Mouse (Mus musculus) forebrain, embryonic 13.5 days (tissue): ENCODE results near the gene Abcg8. TPM values are rescaled to one million over a fixed set of nuclear protein-coding genes. Genes with fewer than 3 reads are reported as not detected.

Experiments used
- ATAC-seq: fragments of 200-750 bp; cut with Nextera tagmentation; 2 replicates; pipeline ENCODE4 v1.8.0; 2017
- H3K27ac ChIP-seq: fragments of 300-500 bp; sonication (generic); 2 replicates; pipeline ENCODE4 v1.5.1; 2015; ENCODE audit warnings: inconsistent platforms, mild to moderate bottlenecking, moderate library complexity
- H3K27me3 ChIP-seq: fragments of 300-500 bp; sonication (generic); 2 replicates; pipeline ENCODE4 v1.6.1; 2015; ENCODE audit warnings: mild to moderate bottlenecking, inconsistent platforms
- H3K36me3 ChIP-seq: fragments of 300-500 bp; sonication (generic); 2 replicates; pipeline ENCODE4 v1.6.1; 2015; ENCODE audit warnings: mild to moderate bottlenecking, inconsistent platforms; ENCODE audit not compliant: poor library complexity, severe bottlenecking
- H3K4me1 ChIP-seq: fragments of 300-500 bp; sonication (generic); 2 replicates; pipeline ENCODE4 v1.6.1; 2015; ENCODE audit warnings: inconsistent platforms
- H3K4me2 ChIP-seq: fragments of 300-500 bp; sonication (generic); 2 replicates; pipeline ENCODE4 v1.6.1; 2015; ENCODE audit warnings: inconsistent platforms, mild to moderate bottlenecking, moderate library complexity
- H3K4me3 ChIP-seq: fragments of 300-500 bp; sonication (generic); 2 replicates; pipeline ENCODE4 v1.5.1; 2015; ENCODE audit warnings: mild to moderate bottlenecking, inconsistent platforms
- H3K9ac ChIP-seq: fragments of 300-500 bp; sonication (generic); 2 replicates; pipeline ENCODE4 v1.6.1; 2015; ENCODE audit warnings: mild to moderate bottlenecking, inconsistent platforms
- H3K9me3 ChIP-seq: fragments of 300-500 bp; sonication (generic); replicated peaks from 2 replicates; pipeline ENCODE4 v1.6.1; 2016; ENCODE audit warnings: inconsistent platforms
- WGBS: fragments of 180-500 bp; shearing (Covaris S2); methylation state at CpG from one replicate; pipeline ENCODE4 v1.1.7; 2015; 5-methylcytosine and 5-hydroxymethylcytosine counted together
- polyA plus RNA-seq: library from polyadenylated mRNA; unstranded; fragments of >200 nt; fragmentation: Nextera tagmentation; extraction: Ambion mirVana; gene quantifications from 2 replicates; pipeline ENCODE4 v1.2.1, GENCODE M21; 2015

Gene Abcg8
- polyA plus RNA-seq, 1 experiment from 2014 or later: 0.09 TPM

DNA sequence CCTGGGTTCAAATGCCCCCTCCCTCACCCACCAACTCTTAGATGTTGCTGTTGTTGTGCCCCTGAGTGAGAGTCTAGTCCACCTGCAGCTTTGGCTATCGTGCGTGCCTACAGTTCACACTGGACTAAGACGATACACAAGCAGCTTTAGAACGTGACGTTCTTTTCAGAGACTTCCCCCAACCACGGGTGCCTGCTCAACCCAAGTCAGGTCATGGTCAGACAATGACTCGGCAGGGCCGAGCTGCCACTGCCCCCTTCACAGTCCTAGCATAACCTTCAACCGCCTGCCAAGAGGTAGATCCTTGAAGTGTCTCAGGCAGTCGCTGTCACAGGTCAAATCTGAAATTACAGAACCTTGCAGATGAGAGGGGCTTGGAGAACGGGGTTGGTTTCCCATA, 12.7 kb downstream of the Abcg8 start:
- 91% methylated on average over 11 of the region's 11 CpGs for WGBS
- Histone ChIP-seq H3K27ac (no peak overlapping the region), H3K4me1 (no peaks in the 10 kb centered on the region), H3K36me3 (no peaks in the 10 kb centered on the region), H3K4me2 (no peak overlapping the region), H3K4me3 (no peak overlapping the region), H3K9ac (no peak overlapping the region), H3K27me3 (no peaks in the 10 kb centered on the region), H3K9me3 (no peaks in the 10 kb centered on the region)
- ATAC-seq: no peak

DNA sequence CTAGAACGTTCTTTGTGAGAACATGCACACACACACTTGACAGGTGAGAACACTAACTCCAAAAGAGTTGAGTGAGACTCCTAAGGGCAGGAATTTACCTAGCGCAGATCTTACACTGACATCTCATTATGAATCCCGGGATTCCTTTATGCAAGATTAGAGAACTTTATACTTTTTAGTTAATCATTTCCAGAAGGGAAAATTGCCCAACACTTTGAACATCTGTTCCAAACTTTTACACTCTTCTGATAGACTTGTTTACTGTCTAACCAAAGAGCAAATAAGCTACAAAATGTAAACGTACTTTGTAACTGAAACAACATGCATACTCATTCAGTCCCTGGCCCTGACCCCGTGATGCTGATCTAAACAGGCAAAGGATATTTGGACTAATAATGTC, 13.2 kb downstream of the Abcg8 start:
- Histone ChIP-seq H3K4me1 (no peaks in the 10 kb centered on the region), H3K9me3 (no peaks in the 10 kb centered on the region), H3K9ac (no peak overlapping the region), H3K36me3 (no peaks in the 10 kb centered on the region), H3K27me3 (no peaks in the 10 kb centered on the region), H3K4me3 (no peak overlapping the region), H3K27ac (no peak overlapping the region), H3K4me2 (no peak overlapping the region)
- no peak for ATAC-seq
- 89% methylated on average over 5 of the region's 5 CpGs for WGBS

DNA sequence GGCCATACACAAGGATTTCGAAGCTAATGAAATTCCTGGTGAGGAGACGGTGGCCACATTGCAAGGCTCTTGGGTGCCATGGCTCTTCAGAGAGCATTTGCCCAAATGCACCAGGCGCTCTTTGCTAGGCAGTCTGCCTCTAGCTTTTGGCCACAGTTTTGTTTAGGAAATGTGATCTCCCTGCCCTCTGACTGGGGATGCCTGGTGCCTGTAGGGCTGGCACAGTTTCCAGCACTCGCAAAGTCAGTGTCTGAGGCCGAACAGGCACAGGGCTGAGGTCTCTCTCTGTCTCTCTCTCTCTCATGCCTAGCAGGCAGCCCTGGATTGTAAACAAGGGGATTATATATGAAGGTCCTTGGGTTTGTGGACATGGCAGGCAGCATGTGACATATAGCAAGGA, 14.0 kb downstream of the Abcg8 start:
- H3K27ac ChIP-seq: no peak overlapping the region; the same call in 1 of the 2 replicates
- no peaks in the 10 kb centered on the region for H3K9me3 ChIP-seq
- no peak overlapping the region for H3K9ac ChIP-seq
- no peak overlapping the region for H3K4me2 ChIP-seq
- no peaks in the 10 kb centered on the region for H3K27me3 ChIP-seq
- no peak for ATAC-seq
- H3K4me1 ChIP-seq: no peaks in the 10 kb centered on the region
- H3K36me3 ChIP-seq: no peaks in the 10 kb centered on the region
- WGBS: 93% methylated on average over 5 of the region's 5 CpGs
- no peak overlapping the region for H3K4me3 ChIP-seq

DNA sequence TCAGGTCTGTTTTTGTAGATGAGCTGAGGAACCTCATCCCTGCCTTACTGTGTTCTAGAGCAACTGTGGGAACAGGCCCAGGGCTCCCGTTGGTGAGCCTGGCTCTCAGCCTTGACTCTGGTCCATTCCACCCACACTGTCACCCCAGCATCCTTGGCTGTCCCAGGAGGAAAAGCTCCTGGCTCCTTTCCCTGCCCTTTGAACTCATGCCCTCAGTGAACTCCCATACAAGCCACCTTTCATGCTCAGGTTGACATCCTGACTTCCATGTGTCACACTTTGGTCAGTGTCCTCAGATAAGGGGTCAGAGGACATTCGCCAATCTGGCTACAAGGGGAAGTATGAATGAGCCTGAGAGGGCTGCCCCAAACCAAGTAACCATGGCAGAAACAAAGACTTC, 17.6 kb downstream of the Abcg8 start:
- Histone ChIP-seq H3K4me2 (no peak overlapping the region), H3K36me3 (no peaks in the 10 kb centered on the region), H3K27ac (no peak overlapping the region), H3K9ac (no peak overlapping the region), H3K9me3 (no peaks in the 10 kb centered on the region), H3K27me3 (peaks cover 15% of the 10 kb centered on the region), H3K4me3 (no peak overlapping the region), H3K4me1 (no peaks in the 10 kb centered on the region)
- no peak for ATAC-seq
- 93% methylated on average over 2 of the region's 2 CpGs for WGBS

DNA sequence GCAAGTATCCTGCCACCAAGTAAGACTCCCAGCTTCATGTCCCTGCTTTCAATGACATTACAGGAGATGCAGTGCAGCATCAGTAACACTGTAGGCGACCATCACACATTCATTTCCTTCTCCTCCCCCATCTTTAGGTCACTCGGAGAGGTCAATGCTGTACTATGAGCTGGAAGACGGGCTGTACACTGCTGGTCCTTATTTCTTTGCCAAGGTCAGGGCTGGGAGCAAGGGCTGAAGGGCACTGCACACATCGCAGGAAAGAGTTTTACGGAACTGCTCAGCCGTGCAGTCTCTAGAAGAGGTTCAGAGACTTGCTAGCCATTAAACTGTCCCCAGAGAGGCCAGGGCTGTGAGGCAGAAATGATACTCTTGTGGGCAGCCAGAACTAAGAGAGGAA, 20.4 kb downstream of the Abcg8 start:
- WGBS: 71% methylated on average over 6 of the region's 6 CpGs
- no peaks in the 10 kb centered on the region for H3K36me3 ChIP-seq
- ATAC-seq: no peak
- no peak overlapping the region for H3K4me3 ChIP-seq
- H3K27ac ChIP-seq: no peak overlapping the region
- no peaks in the 10 kb centered on the region for H3K9me3 ChIP-seq
- H3K4me2 ChIP-seq: no peak overlapping the region
- no peaks in the 10 kb centered on the region for H3K4me1 ChIP-seq
- H3K27me3 ChIP-seq: peaks cover 15% of the 10 kb centered on the region
- no peak overlapping the region for H3K9ac ChIP-seq

DNA sequence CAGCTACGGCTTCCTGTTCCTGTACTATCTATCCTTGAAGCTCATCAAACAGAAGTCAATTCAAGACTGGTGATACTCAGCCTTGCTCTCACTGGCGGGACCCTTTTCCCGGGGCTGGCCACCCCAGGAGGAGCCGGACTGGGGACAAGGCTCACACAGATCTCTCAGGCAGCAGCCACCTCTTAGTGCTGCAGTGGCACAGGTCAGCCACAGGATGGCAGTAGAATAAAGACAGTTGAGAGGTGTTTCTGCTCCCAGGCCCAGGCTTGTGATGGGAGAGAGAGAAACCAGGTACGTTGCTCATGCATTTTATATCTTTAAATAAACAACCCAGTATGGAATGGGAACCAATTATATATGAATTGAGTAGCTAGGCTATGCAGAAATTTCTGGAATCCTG, 22.6 kb downstream of the Abcg8 start:
- no peaks in the 10 kb centered on the region for H3K36me3 ChIP-seq
- no peak overlapping the region for H3K9ac ChIP-seq
- no peak overlapping the region for H3K4me3 ChIP-seq
- H3K4me1 ChIP-seq: 0 out of 2 replicates have a peak, but pooled peaks cover 6% of the 10 kb centered on the region
- H3K27me3 ChIP-seq: peaks cover 15% of the 10 kb centered on the region
- no peaks in the 10 kb centered on the region for H3K9me3 ChIP-seq
- 21% methylated on average over 5 of the region's 5 CpGs for WGBS
- H3K4me2 ChIP-seq: no peak overlapping the region
- H3K27ac ChIP-seq: no peak overlapping the region
- ATAC-seq: peak; percentile 70

DNA sequence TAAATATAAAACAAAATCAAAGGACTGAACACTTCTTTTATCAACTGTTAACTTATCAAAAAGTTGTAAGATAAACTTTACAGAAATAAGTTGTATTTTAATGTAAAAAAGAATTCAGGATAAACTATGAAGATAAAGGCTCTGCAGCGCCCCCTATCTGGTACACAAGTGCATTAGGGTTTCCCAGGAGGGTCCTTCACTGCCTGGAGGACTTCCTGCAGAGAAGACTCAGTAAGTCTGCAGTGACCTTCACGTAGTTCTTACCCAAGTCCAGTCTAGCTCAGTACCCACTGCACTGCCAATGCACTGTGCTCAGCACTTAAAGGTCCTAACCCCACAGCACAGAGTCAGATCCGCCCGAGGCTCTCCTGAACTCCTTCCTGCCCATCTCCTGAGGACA, 31.3 kb downstream of the Abcg8 start:
- Histone ChIP-seq H3K9me3 (no peaks in the 10 kb centered on the region), H3K4me3 (no peak overlapping the region), H3K4me2 (no peak overlapping the region), H3K4me1 (peaks cover 32% of the 10 kb centered on the region), H3K27ac (no peak overlapping the region), H3K27me3 (peaks cover 17% of the 10 kb centered on the region), H3K9ac (no peak overlapping the region), H3K36me3 (peaks cover 31% of the 10 kb centered on the region; the same call in 1 of the 2 replicates)
- WGBS: 71% methylated on average over 4 of the region's 4 CpGs
- no peak for ATAC-seq

DNA sequence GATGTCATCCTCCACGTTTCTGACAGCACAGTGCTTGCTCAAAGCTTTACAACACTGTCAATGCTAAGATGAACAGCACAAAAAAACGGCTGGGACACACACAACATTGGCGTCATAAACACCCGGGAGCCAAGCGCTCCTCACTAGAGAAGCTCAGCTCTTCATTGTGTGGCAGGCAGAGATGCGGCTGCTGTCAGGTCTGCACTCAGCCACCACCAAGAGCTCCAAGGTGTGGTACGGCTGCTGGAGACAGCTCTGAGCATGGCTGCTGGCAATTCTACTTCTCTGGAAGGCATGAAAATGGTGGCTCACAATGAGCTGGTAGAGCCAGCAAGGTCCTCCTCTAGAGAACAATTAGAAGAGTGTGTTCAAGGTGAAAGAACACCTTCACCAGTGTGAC, 32.7 kb downstream of the Abcg8 start:
- Histone ChIP-seq H3K27ac (no peak overlapping the region), H3K4me2 (peak overlapping the region; percentile 36; the same call in 1 of the 2 replicates), H3K27me3 (peaks cover 17% of the 10 kb centered on the region), H3K4me3 (no peak overlapping the region), H3K9ac (no peak overlapping the region), H3K9me3 (no peaks in the 10 kb centered on the region), H3K36me3 (peaks cover 35% of the 10 kb centered on the region; the same call in 1 of the 2 replicates), H3K4me1 (peaks cover 30% of the 10 kb centered on the region)
- WGBS: 72% methylated on average over 7 of the region's 7 CpGs
- 0 out of 2 replicates have a peak, but pooled peaks have one; percentile 14 for ATAC-seq

DNA sequence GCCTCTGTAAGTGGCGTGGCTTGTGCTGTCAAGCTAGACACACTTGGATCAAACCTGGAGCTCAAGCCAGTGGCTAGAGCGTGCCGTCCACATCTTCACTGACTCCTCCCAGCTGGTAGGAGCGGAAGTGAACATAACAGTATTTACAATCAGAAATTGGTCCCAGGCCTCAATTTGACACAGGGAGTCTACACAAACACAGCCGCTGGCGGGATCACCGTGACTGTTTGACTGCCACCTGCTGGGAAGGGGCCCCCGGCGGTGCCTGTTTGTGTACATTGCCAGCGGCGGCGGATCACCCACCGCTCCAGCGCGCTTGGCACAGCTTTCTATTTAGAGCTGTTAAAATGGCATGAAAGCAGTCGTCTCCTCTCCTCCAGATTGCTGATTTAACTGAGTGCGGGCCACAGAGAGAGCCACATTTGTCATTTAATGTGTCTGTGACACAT, 33.3 kb downstream of the Abcg8 start:
- Histone ChIP-seq H3K36me3 (peaks cover 32% of the 10 kb centered on the region; the same call in 1 of the 2 replicates), H3K4me3 (no peak overlapping the region), H3K27ac (peak overlapping the region; percentile 59), H3K9me3 (no peaks in the 10 kb centered on the region), H3K4me2 (peak overlapping the region; percentile 36), H3K4me1 (peaks cover 34% of the 10 kb centered on the region), H3K27me3 (peaks cover 17% of the 10 kb centered on the region), H3K9ac (no peak overlapping the region)
- 23% methylated on average over 17 of the region's 17 CpGs for WGBS
- ATAC-seq: peak; percentile 54

DNA sequence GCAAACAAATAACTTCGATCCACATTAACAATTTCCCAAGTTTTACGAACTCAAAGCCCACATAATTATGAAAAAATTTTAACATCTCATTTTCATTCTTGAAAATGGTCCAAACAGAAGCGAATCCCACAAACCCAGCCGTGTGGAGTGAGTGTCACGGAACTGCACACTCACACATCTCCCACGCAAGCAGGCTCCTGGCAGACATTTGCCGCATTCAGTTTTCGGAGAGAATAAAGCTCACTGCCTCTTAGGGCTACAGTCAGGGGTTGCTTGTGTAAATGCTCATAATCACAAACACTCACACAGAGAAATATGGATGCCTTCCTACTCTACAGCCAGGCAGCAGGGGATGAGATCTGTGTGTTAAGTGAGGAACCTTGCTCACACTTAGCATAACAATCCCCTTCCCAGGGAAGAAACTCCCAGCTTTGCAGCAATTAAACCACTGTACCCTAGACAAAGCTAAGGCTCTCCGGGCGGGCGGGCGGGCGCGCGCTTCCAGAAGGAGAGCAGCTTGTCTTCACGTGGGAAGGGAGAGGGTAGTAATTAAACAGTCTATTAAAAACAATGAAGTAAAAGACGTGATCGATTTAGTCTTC, 37.6 kb downstream of the Abcg8 start:
- peak; percentile 53; the same call in 1 of the 2 replicates for ATAC-seq
- Histone ChIP-seq H3K27ac (no peak overlapping the region; the same call in 1 of the 2 replicates), H3K4me1 (peaks cover 50% of the 10 kb centered on the region), H3K9ac (peak overlapping the region; percentile 40; the same call in 1 of the 2 replicates), H3K4me3 (no peak overlapping the region), H3K9me3 (no peaks in the 10 kb centered on the region), H3K36me3 (peaks cover 16% of the 10 kb centered on the region; the same call in 1 of the 2 replicates), H3K4me2 (peak overlapping the region; percentile 14; the same call in 1 of the 2 replicates), H3K27me3 (peaks cover 8% of the 10 kb centered on the region)
- WGBS: 42% methylated on average over 18 of the region's 18 CpGs

DNA sequence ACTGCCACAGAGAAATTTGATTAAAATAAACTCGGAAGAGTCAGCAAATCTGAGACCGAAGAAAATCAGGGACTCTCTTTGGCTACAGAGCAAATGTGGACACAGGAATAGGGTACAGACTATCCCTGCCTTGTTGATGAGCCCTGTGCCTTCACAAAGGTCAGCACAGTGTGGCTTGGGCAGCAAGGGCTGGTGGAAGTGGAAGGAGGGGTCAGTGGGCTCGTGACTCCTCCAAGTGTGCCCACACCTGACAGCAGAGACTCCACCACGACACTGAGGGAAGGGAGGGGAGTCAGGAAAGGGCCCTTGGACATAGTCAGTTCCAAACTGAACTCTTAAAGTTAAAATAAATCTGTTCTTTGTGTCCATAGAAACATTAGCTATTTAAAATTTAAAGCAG, 38.8 kb downstream of the Abcg8 start:
- Histone ChIP-seq H3K27ac (peak overlapping the region; percentile 54), H3K9ac (no peak overlapping the region), H3K9me3 (no peaks in the 10 kb centered on the region), H3K4me3 (no peak overlapping the region), H3K27me3 (peaks cover 5% of the 10 kb centered on the region), H3K36me3 (peaks cover 13% of the 10 kb centered on the region; the same call in 1 of the 2 replicates), H3K4me1 (peaks cover 37% of the 10 kb centered on the region), H3K4me2 (no peak overlapping the region)
- WGBS: 47% methylated on average over 4 of the region's 4 CpGs
- no peak for ATAC-seq

DNA sequence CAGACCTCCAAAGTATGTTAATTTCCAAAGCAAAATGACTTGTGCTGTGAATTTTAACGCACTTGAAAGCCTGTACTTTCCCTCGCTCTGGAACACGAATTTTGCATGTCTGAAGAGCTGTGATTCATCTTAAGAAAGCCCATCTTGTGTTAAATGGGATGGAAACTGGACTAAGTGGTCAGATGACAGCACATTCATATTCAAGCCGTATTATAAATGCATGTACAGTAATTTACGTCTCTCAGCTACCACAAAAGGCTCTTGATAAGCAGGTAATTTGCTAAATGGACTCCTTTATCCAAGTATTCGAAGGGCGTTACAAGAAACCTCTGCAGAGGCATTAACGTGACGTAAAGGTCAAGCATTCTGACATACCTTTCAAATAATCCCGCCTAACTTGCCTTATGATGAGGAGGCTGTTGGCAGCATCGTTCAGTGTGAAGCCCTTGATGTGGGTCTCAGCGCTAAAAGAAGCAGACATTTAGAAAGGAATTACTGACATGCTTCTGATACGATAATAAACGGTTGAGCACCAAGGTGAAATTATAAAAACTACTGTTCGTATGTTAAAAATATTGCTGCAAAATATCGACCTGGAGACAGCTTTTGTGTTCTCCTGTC, 40.3 kb downstream of the Abcg8 start:
- peak overlapping the region; percentile 3; the same call in 1 of the 2 replicates for H3K9ac ChIP-seq
- H3K4me3 ChIP-seq: no peak overlapping the region
- H3K9me3 ChIP-seq: no peaks in the 10 kb centered on the region
- peak overlapping the region; percentile 16; the same call in 1 of the 2 replicates for H3K4me2 ChIP-seq
- WGBS: 36% methylated on average over 16 of the region's 16 CpGs
- H3K4me1 ChIP-seq: peaks cover 32% of the 10 kb centered on the region
- peaks cover 5% of the 10 kb centered on the region for H3K27me3 ChIP-seq
- no peak overlapping the region for H3K27ac ChIP-seq
- ATAC-seq: peak; percentile 57
- peaks cover 10% of the 10 kb centered on the region for H3K36me3 ChIP-seq
